Mouse (Mus musculus) thymus, postnatal 14 days (tissue): ENCODE data around the gene Pou2f2.
"Not testable (repeated sequence)": the region's sequence is repeated elsewhere in the genome, so short reads cannot be mapped to it uniquely, and the experiment has no call there.

Experiments used
- DNase-seq: peaks from one replicate; pipeline ENCODE4 v3.0.0; 2021

Pou2f2 gene

DNA sequence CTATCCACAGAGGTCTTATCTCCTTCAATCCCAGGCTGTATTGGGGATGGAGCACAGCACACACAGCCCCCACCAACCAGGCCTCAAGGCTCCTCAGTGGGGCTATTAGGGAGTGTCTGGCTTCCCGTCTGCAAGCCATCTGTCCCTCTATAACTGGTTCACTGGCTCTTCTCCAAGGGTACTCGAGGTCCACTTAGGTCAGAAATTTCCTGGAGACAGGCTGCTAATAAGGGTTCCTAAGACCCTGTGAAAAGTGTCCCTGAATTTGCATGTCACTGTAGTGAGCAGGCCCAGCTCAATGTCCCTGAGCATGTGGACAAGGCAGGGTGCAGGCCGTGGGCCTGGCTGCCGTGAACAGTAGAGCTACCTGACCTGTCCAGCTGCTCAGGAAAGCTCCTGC is 122.6 kb downstream of the Pou2f2 start:
- DNase-seq, result no peak

DNA sequence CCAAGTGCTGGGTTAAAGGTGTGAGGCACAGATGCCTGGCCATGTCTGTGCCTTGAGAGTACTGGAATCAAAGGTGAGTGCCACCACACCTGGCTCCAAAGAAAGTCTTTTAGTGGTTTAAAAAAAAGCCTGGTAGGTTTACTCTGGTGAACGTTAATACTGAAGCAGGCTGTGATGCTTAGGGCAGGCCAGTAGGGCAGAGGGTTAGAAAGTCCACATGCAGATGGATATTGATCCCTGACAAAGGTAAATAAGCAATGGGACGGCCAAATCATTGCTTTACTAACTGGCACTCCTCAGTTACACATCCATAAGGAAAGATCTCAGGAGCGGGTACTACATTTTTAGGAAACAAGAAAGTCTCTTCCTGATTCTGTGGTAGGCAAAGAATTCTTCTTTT is 126.9 kb downstream of the Pou2f2 start:
- DNase-seq, result no peak

- DNase-seq, result no peak
Measured at GRCm38 (mm10) chr7:25049295-25049930, 130.1 kb downstream of the Pou2f2 start.

- DNase-seq, result no peak
Measured at GRCm38 (mm10) chr7:25047363-25047762, 132.2 kb downstream of the Pou2f2 start.

DNA sequence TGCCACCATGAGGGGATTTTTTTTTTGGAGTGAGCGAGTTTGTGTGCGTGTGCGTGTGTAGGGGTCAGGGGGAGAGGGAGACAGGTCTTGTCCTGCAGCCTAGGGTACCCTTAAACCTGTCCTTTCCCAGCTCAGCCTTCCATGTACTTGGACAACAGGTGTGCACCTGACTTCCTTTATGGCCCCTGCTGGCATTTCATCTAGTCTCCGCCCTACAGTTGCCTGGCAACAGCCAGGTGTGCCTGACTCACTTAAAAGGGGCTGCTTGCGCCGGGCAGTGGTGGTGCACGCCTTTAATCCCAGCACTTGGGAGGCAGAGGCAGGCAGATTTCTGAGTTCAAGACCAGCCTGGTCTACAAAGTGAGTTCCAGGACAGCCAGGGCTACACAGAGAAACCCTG is 134.9 kb downstream of the Pou2f2 start:
- not testable (repeated sequence) for DNase-seq

GRCm38 (mm10) chr7:25041921-25042320 is 137.6 kb downstream of the Pou2f2 start:
- DNase-seq, result no peak
